Mouse (Mus musculus) bone marrow, adult 2 months (tissue): ENCODE data around the gene Lpxn. TPM values are rescaled to one million over a fixed set of nuclear protein-coding genes. Genes with fewer than 3 reads are reported as not detected.

Experiments
- H3K27ac ChIP-seq: fragments of 200-500 bp; 2 replicates; pipeline ENCODE4 v1.5.1; 2012; ENCODE audit warnings: low read depth, mild to moderate bottlenecking, control low read depth, inconsistent platforms, low read length; ENCODE audit not compliant: control insufficient read depth, poor library complexity, insufficient read depth
- H3K4me1 ChIP-seq: fragments of 200-500 bp; 2 replicates; pipeline ENCODE4 v1.6.1; 2011; ENCODE audit warnings: low read length; ENCODE audit not compliant: control insufficient read depth, insufficient read depth
- H3K4me3 ChIP-seq: fragments of 200-500 bp; replicated peaks from 2 replicates; pipeline ENCODE3; 2011; ENCODE audit warnings: mild to moderate bottlenecking, low read depth, low read length, control low read depth; ENCODE audit not compliant: control insufficient read depth
- CTCF ChIP-seq: fragments of 200-500 bp; IDR thresholded peaks from 2 replicates; pipeline ENCODE4 v1.5.1; 2011; ENCODE audit warnings: low read length, control low read depth; ENCODE audit not compliant: control insufficient read depth, insufficient read depth
- POLR2A ChIP-seq: fragments of 200-500 bp; IDR thresholded peaks from 2 replicates; pipeline ENCODE4 v1.6.1; 2011; ENCODE audit warnings: low read depth, mild to moderate bottlenecking, control low read depth, low read length, borderline replicate concordance; ENCODE audit not compliant: control insufficient read depth
- WGBS: fragments of 180-500 bp; shearing (Covaris S2); methylation state at CpG from one replicate; pipeline ENCODE4 v1.1.7; 2018; 5-methylcytosine and 5-hydroxymethylcytosine counted together
- polyA plus RNA-seq: library from polyadenylated mRNA; stranded (reverse); fragments of >200 nt; gene quantifications from 2 replicates; pipeline ENCODE4 v1.2.4, GENCODE M21; 2011; ENCODE audit warnings: low replicate concordance; ENCODE audit not compliant: missing spikeins, insufficient read depth, insufficient read length

Lpxn gene
- polyA plus RNA-seq, 1 experiment: 12.3 TPM

DNA sequence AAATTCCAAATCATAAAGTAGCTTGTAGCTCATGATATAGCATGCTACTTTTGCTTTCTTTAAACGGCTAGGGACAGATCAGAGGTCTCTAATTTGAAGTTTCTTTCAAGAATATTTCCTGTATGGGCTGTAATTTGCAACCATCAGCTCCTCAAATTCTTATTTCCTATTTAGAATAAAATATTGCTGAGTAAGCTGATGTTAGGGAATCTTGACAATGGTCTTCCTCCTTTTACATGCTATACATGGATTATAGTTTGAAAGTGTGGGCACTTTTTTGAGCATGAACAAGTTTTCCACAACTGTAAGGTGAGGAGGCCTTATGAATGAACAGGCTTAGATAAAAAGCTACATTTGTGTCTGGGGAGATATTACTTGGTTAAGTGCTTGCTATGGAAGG is 17.9 kb downstream of the Lpxn start:
- 55% methylated on average over 1 of the region's 1 CpGs for WGBS
- H3K4me3 ChIP-seq: no peak overlapping the region
- no peak for TF ChIP-seq POLR2A
- no peak for TF ChIP-seq CTCF
- no peaks in the 10 kb centered on the region for H3K4me1 ChIP-seq
- H3K27ac ChIP-seq: no peak overlapping the region

DNA sequence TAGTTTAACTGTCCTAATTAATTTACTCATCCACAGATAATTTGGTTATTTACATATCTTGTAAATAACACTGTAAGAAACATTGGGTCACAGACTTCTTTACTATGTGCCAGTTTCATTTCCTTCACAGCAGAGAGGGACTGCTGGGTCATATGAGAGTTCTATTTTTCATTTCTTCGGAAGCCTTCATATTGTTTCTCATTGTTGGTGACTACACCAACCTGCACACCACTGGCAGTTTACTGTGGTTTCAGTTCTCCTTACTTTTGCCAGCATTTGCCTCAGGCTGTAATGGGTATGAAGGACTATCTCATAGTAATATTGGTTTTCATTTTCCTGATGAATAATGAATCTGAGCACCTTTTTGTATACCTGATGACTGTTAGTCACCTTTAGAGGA is 22.5 kb downstream of the Lpxn start:
- no peak overlapping the region for H3K27ac ChIP-seq
- no peaks in the 10 kb centered on the region for H3K4me1 ChIP-seq
- 48% methylated on average over 1 of the region's 1 CpGs for WGBS
- no peak overlapping the region for H3K4me3 ChIP-seq
- TF ChIP-seq POLR2A: no peak
- no peak for TF ChIP-seq CTCF

DNA sequence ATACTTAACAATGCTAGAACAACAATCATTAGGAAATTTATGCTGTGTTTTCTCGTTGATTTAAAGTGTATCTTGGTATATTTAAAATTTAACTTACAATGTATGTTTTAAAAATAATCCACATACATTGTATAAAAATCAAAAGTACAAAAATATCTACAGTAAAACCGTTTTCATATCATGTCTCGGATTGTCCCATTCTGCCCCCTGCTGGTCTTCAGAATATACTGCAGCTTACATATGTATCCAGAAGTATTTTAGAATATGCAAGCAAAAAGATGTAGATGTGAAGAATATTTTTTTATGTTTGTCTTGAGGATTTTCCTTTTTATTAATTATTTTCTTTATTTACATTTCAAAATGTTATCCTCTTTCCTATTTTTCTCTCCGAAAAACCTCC is 24.4 kb downstream of the Lpxn start:
- 21% methylated on average over 4 of the region's 4 CpGs for WGBS
- H3K4me3 ChIP-seq: no peak overlapping the region
- TF ChIP-seq POLR2A (no peak), CTCF (no peak)
- H3K4me1 ChIP-seq: no peaks in the 10 kb centered on the region
- no peak overlapping the region for H3K27ac ChIP-seq

DNA sequence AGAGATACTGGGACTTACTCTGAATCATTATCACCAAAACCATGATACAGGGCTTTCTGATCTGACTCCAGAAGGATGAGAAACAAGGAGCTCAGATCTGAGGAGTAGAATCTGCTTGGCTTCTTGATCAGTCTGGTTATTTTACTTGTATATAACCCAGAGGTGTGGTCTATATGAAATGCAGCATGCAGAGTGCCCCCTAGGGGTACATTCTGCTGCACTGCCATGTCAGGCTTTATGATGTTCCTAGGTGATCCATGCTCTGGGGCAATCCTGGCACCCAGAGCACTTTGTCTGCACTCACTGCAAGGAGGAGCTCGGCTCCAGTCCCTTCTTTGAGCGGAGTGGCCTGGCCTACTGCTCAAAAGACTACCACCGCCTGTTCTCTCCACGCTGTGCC is 28.6 kb downstream of the Lpxn start:
- H3K4me3 ChIP-seq: no peak overlapping the region
- no peak overlapping the region for H3K27ac ChIP-seq
- 85% methylated on average over 4 of the region's 4 CpGs for WGBS
- peak; percentile 18; the same call in 1 of the 2 replicates for TF ChIP-seq CTCF
- no peak for TF ChIP-seq POLR2A
- no peaks in the 10 kb centered on the region for H3K4me1 ChIP-seq

DNA sequence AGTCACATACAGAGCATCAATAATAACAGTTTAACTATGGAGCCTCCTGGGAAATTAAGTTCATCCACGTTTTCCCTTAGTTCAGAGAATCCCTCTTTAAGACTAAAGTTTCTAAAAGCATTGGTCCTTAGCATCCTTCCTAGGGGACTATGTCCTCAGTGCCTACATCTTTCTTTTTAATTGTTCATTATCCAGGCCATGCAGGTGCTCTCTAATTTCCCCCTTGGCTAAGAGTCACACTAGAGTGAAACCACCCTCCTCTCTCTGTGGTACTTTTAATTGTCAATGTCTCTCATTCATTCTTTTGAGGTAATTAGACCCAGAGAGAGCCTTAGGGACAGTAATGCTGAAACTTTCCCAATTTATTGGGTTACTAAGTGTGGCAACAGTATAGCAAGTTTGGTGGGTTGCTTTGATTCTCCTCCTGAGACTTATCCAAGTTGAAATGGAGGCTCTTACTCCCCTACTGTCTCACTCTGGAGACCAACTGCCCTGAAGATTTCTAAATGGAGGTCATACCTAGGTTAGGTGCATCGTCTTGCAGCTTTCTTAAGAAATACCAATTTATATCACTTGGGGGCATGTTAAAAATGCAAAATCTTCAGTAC is 34.9 kb downstream of the Lpxn start:
- WGBS: 78% methylated on average over 2 of the region's 2 CpGs
- Histone ChIP-seq H3K4me1 (no peaks in the 10 kb centered on the region), H3K27ac (no peak overlapping the region)

DNA sequence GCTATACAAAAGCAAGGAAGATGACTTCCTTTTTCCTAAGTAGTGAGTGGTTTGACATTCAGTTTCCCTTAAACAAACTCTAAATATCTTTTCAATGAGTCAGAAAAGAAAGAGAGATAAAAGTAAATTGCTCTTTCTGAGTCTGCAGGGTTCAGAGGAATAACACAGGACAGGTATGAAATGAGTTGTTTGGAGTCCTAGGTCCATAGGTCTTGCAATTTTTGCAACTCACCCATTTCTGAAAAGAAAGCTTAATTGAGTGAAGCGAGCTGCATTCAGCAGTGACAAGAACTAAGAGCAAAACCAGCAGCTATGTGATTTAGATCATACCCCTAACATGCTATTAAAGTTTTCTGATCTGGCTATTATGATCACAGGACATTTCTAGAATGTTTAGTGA is 35.6 kb downstream of the Lpxn start:
- no peak overlapping the region for H3K27ac ChIP-seq
- no peaks in the 10 kb centered on the region for H3K4me1 ChIP-seq
- TF ChIP-seq CTCF (no peak), POLR2A (no peak)
- 73% methylated on average over 1 of the region's 1 CpGs for WGBS
- H3K4me3 ChIP-seq: no peak overlapping the region

More for the DNA sequence above, 34.9 kb downstream of the Lpxn start:
- TF ChIP-seq POLR2A (no peak), CTCF (no peak)
- no peak overlapping the region for H3K4me3 ChIP-seq

DNA sequence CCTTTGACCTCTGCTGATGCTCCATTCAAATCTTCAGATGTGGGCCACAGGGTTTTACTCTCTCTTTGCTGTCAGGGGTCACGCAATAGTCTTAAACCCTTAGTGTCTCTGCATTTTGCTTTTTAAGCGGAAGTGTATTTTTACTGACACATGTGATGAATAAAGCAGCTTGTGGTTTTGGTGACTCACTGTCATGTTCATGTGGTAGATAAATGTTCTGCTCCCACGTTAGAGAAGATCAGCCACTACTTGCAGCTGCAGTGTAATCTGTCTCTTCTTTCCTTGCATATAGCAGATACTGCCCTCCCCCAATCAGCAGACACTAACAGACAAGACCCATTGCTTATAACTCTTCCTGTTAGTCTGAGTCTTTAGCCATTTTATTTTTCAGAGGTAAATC is 37.6 kb downstream of the Lpxn start:
- WGBS: 20% methylated on average over 3 of the region's 3 CpGs
- no peak overlapping the region for H3K27ac ChIP-seq
- TF ChIP-seq POLR2A (no peak), CTCF (no peak)
- no peak overlapping the region for H3K4me3 ChIP-seq
- no peaks in the 10 kb centered on the region for H3K4me1 ChIP-seq

DNA sequence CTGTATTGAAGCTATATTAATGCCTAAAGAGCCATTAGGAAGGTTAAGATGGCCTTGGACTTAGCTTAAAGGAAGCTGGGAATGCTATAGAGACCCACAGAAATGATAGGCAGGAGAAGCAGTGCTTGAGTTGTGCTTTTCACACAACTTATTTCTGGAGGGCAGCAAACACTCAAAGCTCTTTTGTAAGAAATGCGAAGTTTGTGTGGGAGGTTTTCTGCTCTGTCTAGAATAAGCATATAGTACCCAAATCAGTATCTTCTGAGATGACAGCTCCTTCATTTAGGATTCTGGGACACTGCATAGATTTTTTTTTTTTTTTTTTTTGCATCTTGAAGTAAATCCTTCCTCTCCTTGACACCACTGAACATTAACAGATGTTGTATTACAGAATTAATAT is 42.5 kb downstream of the Lpxn start:
- Histone ChIP-seq H3K4me1 (no peaks in the 10 kb centered on the region), H3K4me3 (no peak overlapping the region), H3K27ac (no peak overlapping the region)
- WGBS: 84% methylated on average over 1 of the region's 1 CpGs
- TF ChIP-seq CTCF (no peak), POLR2A (no peak)

DNA sequence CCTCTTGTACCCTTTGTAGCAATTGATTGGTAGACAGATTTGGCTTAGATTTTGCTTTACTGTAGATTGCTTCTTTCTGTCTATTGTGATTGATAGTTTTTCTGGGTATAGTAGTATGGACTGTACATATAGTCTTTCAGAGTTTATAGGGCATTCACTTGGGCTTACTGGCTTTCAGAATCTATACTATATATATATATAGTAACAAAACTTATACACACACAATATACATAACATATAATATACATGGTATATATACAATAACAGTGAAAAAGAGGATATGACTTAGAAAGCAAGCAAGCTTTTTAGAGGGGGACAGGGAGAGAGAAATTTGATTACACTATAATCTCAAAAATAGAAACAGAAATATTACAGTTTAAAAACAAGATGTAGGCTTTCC is 50.4 kb downstream of the Lpxn start, which contains the start of gene Gm5244:
Gene Gm5244 (plus strand): TSS at position 301 of the 400 bp plus-strand sequence.
- TF ChIP-seq POLR2A (no peak), CTCF (no peak)
- no peak within 1 kb of the TSS for H3K4me3 ChIP-seq
- H3K27ac ChIP-seq: no peak within 1 kb of the TSS
- H3K4me1 ChIP-seq: no peaks in the 10 kb centered on the region
